Mouse (Mus musculus) B cell, adult 2 months (primary cell): ENCODE data around the gene Tpbgl.

Experiments used
- DNase-seq, 2 experiments: peaks; one replicate each; pipeline ENCODE4 v3.0.0; 2022

Tpbgl gene

DNA sequence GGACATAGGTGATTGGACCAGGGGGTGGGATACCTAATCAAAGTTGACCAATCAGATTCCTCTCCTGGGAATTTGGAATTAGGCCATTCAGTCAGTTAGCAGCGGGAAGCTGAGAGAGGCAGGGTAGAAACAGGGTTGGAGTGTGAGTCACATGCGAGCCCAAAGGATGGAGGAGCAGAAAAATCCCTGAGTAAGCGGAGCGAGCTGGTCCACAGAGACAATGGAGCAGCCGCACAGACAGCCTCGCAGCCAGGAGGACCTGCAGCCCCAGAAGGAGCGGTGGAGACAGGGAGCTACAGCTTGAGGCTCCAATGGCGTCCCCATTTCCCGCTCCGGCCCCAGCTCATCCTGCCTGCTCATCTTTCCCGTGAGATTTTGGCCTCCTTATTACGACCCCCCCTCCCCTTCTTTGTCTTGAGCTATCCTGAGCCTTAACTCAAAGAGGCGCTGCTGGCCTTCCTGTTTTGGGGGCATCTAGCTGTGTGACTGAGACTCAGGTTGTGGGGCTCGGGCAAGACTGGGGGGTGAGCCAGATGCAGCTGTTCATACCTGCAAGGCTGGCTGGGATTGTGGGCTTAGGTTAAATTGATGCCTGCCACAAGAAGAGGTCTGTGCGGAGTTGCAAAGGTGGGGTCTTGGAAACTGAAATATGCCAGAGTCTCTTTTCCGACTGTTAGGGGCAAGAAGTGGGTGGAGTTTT is 47.3 kb downstream of the Tpbgl start:
- no peak for DNase-seq

DNA sequence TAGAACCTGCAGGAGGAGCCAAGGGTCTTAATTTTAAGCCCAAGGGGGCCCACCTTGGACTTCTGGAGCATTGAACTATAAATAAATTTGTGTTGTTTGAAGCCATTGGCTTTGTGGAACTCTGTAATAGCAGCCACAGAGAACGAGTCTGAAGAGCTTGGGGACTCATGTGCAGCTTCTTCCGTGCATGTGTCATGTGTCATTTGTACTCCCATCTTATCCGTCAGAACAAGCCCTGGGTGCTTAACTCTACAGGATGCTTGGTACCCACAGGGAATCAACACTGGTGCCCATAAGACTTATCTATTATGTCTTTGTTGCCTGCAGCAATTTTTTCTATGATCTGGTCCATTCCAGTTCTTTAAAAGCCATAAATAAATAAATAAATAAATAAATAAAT is 48.7 kb downstream of the Tpbgl start:
- DNase-seq, result no peak
